Mouse (Mus musculus) bone marrow, adult 2 months (tissue): Measurements from ENCODE around the gene Phyhd1.

Source experiments
- CTCF ChIP-seq: fragments of 200-500 bp; IDR thresholded peaks from 2 replicates; pipeline ENCODE4 v1.5.1; 2011; ENCODE audit warnings: low read length, control low read depth; ENCODE audit not compliant: control insufficient read depth, insufficient read depth
- POLR2A ChIP-seq: fragments of 200-500 bp; IDR thresholded peaks from 2 replicates; pipeline ENCODE4 v1.6.1; 2011; ENCODE audit warnings: low read depth, mild to moderate bottlenecking, control low read depth, low read length, borderline replicate concordance; ENCODE audit not compliant: control insufficient read depth

GRCm38 (mm10) chr2:30259131-30260064 is 6.6 kb upstream of the Phyhd1 start:
- TF ChIP-seq CTCF = no peak
- TF ChIP-seq POLR2A = no peak
